Mouse (Mus musculus) left cerebral cortex, adult 9 months (tissue): ENCODE data around the gene Osgep.
A peak's percentile ranks its signal among the peaks of the same experiment; 100 is the strongest.
"Not testable (repeated sequence)": the region's sequence is repeated elsewhere in the genome, so short reads cannot be mapped to it uniquely, and the experiment has no call there.

Experiments used
- DNase-seq, 2 experiments: peaks; one replicate each; pipeline ENCODE4 v3.0.0; 2022; ENCODE audit warnings: low spot score in 2 of 2

The Osgep gene

DNA sequence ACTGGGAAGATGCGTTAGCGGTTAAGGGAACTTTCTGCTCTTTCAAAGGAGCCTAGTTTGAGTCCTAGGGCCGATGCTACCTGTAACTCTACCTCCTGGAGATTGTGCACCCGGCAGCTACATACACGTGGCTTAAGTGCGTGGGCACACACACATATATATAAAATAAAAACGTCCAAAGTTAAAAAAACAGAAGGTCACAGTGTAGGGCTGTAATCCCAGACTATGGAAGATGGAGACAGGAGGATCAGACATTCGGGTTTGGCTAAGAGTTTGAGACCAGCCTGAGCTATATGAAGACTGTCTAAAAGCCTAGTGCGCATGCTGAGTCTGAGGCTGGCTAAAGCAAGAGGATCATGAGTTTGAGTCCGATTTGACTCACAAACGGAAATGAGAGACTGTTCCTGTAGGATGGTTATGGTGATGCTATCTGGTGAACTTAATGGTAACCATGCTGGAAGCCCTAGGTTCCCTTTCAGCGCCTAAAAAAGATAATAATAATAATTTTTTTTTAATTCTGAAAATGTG, 6.9 kb upstream of the Osgep start:
- DNase-seq: no peak

DNA sequence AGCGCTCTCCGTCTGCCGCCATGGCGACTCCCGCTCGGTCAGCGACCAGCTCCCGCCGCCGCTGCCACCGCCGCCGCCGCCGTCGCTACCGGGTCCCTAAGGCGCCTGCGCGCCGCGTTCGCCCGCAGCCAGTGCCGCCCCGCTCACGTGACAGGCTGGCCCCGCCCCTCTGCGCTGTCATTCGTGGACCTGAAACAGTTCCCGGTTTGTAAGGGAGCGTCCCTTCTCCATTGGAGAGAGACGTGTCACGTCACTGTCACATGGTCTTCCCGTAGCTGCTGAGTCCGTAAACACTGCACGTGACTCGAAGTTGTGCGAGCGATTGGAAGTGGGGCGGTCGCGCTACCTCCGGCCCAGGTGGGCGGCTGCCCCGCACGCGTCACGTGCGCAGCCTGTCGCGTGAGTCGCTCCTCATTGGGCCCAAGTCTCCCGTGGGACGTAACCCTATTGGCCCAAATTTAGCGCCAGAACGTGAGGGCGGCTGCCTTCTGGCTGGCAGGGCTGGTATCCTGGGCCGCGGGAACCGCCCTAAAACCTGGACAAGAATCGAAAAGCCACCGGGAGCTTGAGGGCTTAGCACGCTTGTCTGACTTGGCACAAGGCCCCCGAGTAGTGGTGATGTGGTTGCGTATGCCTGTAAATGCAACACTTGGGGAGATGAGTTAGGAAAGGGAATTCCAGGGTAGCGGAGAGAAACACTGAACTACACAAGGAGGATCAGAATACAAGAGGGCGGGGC, 6.2 kb upstream of the Osgep start, which contains the start of the genes Pip4p1 and Pnp:
Pip4p1 (minus strand) TSS at position 103 of the 739 bp plus-strand sequence.
Pnp (plus strand) TSS at position 329 of the 739 bp plus-strand sequence.
- peak; percentile 99 to 100 for DNase-seq

DNA sequence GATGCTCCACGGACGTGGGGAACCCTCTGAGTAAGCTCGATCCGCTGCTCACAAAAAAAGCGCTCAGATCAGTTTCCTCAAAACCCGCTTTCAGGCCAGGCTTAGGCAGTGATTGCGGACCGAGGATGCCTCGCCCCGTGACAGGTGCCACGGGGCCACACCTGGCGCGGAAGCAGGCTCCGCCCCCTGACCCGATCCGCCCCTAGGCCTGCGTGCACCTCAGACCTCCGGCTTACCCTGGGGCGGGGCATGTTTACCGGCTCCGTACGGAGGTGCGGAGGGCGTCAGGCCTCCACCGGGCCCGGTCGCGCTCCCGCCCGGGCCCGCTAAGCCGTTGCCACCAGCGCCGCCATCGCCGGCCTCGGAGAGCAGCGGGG, 5.7 kb upstream of the Osgep start:
- peak in 1 of 2 experiments; percentile 60 for DNase-seq

DNA sequence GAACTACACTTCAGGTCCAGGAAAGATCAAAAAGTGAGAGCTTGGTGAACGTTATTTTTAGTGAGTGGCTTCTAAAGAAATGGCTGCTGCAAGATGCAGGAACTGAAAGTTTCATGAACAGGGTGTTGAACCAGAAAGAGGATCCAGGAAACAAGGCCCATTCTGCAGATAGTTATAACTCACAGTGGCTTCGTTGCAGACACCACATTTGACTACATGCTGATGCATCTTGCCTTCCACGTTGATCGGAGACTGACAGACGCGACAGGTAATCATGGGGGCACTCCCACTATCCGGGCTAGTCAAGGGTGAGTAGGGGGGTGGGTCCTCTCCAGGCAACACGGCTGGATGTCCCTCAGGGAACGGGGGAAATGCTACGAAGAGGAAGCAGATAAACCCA, 5.3 kb upstream of the Osgep start:
- DNase-seq: no peak

DNA sequence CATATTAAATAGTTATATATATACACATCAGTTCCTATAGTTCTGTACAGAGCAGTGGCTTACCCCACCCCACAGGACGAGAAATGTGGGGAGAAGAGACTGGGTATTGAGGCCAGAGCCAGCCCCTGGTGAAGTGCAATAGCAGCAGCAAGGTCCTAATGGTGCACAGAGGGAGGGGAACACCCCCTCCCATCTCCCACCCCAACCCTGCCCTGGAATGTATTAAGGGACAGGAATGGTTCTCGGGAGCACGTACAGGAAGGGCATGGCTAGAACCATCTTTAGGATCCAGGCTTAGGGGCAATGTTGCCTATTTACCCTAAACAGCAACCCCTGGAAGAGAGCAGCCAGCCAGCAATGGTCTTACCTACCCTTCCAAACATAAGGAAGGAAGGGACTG, 2.7 kb upstream of the Osgep start:
- no peak for DNase-seq

DNA sequence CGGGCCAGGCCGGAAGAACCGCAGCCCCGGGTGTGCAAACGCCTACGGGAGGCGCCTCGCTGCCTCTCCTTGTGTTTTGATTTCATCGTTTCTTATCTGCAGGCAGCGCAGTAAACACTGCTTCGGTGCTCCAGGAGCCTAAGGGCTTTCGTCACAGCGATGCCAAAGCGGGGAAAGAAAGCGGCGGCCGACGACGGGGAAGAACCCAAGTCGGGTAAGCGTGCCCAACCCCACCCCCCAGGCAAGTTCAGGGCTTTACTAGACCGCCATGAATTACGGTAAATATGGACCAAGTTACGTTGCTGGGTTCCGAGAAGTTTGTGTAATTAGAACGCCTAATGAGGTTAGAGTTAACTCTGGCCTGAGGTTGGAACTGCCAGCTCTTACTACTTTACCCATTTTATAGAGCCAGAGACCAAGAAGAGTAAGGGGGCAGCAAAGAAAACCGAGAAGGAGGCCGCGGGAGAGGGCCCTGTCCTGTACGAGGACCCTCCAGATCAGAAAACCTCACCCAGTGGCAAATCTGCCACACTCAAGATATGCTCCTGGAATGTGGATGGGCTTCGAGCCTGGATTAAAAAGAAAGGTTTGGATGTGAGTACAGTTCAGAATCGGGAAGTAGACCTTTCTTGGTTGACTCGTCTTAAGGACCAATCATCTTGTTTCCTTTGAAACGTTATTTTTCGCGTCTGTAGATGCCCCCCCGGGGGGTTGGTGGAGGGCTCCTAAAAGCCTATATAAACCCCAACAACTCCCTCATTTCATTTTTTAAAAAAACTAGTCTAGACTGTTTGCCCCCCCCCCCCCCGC, 623 bp upstream of the Osgep start:
- DNase-seq: peak in 1 of 2 experiments; percentile 25

DNA sequence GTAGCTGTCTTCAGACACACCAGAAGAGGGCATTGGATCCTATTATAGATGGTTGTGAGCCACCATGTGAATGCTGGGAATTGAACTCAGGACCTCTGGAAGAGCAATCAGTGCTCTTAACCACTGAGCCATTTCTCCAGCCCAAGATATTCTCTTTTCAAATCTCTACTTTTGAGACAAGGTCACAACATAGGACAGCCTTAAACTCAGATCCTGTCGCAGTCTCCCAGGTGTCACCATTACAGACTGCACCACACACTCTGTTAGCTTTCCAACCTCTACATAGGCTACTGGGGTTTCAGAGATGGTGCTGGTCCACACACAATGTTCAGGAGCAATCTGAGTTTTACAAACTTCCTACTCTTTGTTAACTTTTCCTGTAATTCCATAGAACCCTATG, 1.3 kb downstream of the Osgep start:
- DNase-seq: not testable (repeated sequence)

DNA sequence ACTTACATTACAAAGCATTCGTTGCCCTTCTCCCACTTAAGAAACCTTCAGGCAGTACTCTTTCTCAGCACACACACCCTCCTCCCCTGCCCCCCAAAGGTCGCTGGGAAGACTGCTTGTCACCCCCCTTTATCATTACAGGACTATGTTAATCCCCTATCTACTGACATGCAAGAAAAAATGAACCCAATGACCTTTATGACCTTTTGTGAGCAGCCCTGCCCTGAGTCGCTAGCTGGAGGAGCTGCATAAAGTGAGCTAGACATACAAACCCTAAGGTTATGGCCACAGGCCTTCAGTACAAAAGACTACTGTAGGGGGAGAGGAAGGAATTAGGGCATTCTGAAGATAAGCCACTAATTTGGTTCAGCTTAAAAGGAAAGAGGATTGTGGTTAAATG, 13.3 kb downstream of the Osgep start:
- no peak for DNase-seq

DNA sequence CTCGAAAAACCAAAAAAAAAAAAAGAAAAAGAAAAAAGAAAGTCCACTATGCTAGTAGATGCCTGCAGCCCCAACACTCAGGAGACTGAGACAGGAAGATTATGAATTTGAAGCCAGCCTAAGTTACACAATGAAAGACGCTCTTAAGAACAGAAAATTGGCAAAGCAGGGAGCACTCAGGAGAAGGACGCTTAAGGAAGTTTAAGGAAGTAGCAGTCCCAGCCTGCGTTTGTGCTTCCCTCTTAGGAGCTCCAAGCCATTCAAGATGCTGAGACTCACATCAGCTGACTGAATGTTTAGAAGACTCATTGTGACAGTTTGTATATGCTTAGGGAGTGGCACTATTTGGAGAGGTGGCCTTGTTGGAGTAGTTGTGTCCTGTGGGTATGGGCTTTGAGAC, 16.6 kb downstream of the Osgep start:
- DNase-seq: no peak

DNA sequence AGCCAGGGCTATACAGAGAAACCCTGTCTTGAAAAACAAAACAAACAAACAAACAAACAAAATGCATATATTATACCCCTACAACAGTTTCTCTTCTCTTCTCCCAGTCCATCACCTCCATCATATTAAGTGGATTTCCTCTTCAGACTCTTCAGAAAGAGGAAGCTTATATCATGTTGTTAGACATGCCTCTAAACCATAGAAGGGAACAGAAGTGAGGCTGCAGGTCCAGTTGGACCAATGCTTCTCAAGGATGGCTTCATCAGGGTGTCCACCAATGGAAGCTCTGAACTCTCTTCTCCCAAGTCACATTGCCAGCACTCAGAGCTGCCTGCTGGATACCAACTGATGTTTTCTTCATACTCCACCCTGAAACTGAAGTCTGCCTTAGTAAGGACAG, 19.4 kb downstream of the Osgep start:
- DNase-seq: not testable (repeated sequence)

DNA sequence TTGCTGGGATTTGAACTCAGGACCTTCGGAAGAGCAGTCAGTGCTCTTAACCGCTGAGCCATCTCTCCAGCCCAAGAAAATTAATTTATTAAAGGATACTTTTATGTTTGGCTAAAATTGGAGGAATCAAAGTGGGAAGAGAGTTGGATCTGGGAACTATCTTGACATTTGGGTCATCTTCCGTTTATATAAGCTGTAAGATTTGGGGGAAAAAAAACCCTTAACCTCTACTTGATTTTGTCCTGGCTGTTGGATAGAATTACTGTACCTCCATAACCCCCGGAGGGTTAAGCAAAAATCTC, 19.9 kb downstream of the Osgep start:
- no peak for DNase-seq

DNA sequence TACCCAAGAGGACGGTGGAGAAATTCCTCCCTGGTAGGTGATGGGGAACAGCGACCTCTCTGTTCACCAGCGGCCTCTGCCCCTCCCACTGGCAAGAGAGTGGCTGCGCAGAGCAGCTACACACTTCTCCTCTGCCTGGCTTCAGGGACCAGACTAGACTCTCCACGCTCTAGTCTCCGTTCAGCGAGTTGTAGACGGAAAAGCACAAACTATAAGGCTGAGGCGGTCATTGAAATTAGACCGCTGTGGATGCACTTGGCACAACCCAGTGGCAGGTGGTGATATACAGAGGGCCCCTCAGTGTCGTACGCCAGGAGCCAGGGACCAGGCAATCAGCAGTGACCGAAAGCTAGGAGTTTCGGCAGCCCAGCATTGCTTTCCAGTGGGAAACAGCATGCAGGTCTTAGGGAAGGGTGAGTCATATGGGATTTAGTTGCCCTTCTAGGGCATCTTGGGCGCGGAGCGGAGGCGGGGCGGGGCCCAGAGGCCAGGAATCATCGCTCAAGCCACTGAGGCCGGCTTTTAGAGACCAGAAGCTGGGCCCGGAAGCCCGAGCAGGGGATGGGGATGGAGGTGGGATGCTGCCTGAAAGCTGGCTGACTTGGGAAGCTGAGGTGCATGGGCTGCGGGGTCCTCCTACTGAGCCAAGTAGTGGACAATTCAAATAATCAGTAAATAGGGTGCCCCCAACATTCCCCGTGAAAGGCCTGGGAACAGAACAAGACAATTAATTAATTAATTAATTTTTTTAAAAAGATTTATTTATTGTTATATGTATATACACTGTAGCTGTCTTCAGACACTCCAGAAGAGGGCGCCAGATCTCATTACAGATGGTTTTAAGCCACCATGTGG, 20.5 kb downstream of the Osgep start:
- DNase-seq: peak in 1 of 2 experiments; percentile 29

DNA sequence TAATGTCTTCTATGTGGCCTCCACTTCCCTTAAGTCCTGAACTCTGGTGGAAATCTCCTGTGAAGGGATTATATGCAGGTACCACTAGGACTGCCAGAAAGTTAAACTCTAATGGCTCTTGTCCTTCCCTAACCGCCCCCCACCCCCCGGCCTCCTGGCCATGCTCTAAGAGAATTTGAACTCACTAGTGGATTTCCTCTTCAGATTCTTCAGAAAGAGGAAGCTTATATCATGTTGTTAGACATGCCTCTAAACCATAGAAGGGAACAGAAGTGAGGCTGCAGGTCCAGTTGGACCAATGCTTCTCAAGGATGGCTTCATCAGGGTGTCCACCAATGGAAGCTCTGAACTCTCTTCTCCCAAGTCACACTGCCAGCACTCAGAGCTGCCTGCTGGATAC, 26.7 kb downstream of the Osgep start:
- DNase-seq: not testable (repeated sequence)

DNA sequence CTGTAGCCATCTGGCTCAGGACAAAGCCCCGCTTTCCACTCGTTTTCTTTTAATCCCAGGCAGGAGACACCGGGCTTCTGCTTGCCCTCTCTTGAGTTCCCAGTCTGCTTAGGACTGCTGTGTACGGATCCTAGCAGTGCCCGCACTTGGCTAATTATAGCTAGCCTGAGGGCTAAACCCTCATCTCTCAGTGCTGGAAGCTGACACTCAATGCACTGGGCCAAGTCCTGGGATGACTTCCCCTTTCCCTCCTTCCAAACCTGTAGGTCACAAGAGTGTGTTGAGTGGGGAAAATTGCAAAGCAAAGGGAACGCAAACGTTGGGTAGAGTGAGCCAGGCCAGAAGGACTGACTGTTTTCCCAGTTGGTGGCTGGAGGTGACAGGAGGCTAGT, 27.3 kb downstream of the Osgep start, which contains the start of gene Klhl33:
Klhl33 (minus strand) TSS at position 134 of the 392 bp plus-strand sequence.
- no peak for DNase-seq

DNA sequence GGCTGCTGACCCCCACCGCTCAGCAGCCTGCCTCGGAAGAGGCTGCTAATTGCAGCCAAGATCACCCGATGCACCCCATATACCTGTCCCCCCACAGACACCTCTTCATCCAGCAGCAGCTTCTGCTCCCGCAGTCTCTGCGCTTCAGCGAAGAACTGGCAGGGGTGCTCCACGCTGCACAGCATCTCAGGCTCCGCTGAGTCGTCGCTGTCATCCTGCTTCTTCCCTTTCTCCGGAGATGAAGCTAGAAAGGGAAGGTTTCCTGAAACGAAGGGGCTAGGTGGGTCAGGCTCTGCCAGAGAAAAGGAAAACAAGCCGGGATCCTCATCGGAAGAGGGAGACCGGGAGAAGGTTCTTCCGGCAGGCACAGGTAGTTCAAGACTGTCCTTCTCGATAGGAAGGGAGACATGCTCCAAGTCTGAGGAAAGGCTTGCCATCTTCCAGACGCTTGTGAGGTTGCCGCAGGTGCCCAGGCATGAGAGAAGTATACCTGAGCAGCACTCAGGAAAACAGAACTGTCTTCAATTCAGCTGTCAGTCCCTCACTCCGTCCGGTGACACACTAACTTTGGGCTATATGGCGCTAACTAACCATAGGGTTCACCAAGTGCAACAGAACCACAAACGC, 27.8 kb downstream of the Osgep start:
- DNase-seq: peak in 1 of 2 experiments; percentile 29

DNA sequence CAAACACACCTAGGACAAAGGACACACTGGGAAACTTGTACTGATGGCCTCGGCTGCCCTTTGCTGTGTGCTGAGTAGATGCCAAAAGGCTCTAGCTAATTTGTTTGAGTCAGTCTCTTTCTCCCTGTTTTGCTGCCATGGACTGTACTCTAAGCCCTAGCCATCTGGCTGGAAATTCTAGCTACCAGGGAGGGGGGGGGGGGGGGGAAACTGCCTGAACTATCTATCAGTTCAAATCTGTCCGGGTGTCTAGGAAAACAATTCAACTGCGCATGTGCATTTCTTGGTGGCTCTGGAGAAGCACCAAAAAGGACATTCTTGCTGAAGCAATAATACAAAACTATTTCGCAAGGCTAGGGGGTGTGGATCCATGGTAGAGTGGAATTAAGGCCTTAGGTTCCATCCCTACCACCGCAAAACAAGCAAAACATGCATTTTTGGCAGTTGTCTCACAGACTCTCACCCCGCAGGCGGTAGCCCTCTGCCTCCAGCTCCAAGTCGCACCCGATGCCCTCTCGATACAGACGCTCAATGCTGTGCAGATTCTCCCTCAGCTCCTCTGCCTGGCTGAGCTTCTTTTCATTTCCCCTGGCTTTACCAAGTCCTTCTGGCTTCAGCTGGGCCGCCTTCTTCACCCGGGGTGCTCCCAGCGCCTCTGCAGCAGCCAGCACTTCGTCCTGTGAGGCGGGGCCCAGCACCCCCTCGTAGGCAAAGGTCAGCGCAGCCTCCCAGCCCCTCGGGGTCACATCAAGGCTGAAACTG, 28.5 kb downstream of the Osgep start:
- peak in 1 of 2 experiments; percentile 39 for DNase-seq

DNA sequence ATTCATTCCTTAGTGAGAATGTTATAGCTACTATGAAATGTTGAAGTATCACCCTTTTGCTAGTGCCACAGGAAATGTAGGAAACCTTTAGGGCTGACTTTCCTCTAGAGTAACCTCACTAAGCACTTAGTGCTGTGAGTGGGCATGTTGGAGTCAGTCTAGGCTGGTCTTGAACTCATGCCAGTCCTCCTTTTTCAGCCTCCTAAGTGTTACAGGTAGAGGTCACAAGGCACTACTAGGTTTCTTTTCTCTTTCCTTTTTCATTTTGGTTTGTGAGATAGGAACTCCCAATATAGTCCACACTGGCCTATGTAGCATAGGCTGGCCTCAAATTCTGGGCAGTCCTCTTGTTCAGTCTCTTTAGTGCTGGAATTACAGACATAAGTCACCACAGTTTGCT, 29.3 kb downstream of the Osgep start:
- DNase-seq: no peak

DNA sequence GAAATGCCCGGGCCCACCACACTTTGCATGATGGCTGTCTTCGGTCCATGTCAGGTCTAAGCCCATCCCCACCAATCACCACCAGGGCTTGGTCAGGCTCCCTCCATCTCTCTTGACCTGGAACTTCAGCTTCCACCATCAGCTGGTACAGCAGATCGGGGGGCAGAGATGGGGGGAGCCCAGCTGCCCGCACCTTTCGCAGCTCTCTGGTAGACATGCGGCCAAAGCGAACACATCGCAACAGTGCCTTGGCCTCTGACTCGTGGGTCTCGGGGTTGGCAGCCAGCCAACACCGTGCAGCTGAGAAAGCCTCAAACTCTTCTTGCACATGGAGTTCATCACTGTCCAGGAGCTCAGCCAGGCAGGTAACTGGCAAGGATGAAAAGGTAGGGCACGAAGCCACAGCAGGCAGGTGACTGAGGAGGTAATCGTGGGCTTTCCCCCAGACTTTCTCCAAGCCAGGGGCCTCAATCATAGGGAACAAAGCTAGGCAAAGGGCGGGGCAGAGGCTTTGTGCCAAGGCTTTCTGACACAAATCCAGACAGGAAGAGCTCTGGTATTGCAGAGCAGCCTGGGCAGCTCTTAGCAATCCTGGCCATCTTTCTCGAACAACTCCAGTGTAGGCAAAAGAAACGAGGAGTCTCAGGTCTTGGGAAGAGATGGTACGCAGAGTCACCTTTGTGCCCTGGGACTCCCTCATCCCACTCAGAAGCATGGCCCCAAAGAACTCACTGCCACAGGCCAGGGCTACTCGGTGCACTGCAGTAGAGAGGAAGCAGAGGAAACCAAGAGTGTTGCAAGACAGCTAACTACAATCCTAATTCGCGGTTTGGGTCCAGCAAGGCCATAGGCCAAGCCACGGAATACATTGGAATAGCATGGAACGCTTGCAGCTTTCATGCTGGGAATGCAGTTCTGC, 31.9 kb downstream of the Osgep start:
- no peak for DNase-seq

DNA sequence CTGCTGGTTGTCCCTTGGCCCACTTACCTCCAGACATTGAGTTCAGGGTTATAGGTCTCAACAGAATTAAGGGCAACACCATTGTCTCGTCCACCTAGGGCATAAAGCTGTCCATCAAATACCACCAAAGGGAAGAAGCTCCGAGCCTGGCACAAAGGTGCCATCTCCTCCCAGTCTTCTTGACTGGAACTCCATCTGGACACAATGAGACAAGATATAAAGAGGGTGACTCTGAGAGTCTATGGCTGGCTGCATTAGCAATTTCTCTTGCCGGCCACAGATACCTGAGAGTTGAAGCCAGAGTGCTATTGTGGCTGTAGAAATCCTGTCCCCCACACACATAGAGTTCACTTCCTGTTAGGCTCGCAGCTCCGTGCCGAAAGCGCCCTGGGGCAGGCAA, 32.6 kb downstream of the Osgep start:
- DNase-seq: no peak

DNA sequence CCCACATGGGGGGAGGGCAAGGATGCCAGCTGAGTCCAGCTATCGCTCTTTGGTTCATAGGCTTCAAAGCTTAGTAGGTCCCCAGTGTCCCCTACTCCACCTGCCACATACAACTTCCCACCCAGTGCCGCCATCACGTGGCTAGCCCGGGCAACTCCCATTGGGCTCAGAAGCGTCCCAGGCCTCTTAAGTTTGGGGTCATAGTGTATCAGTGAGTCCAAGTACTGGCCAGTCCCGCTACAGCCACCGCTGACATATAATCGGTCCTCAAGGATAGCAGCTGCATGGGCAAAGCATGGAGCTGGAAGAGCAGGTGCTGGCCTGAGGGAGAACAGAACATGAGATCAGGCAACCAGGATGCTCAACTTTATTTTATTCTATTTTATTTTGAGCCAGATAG, 33.1 kb downstream of the Osgep start:
- DNase-seq: no peak
